Mouse (Mus musculus) natural killer cell, adult 2 months (primary cell): ENCODE data around the gene Rex1bd.

Experiments
- DNase-seq, 2 experiments: peaks; one replicate each; pipeline ENCODE4 v3.0.0; 2022; ENCODE audit warnings: low spot score in 2 of 2

Rex1bd gene

DNA sequence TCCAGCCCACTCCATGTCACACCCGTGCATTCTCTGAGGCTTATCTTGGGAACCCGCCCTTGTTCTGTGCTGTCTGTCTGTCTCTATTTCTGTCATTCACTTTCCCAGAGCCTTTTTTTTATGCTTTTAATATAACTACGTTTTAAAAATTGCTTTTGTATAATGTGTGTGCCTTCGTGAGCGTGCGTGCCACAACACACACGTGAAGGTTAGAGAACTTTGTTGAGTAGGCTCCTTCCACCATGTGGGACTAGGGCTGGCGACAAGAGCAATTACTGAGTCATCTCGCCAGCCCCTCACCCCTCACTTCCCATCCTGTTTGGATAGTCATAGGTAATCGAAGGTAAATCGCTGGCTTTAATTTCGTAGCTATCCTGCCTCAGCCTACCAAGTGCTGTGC is 4.0 kb downstream of the Rex1bd start:
- no peak for DNase-seq

- no peak for DNase-seq
Measured at GRCm38 (mm10) chr8:70501820-70502529, 4.6 kb downstream of the Rex1bd start.

DNA sequence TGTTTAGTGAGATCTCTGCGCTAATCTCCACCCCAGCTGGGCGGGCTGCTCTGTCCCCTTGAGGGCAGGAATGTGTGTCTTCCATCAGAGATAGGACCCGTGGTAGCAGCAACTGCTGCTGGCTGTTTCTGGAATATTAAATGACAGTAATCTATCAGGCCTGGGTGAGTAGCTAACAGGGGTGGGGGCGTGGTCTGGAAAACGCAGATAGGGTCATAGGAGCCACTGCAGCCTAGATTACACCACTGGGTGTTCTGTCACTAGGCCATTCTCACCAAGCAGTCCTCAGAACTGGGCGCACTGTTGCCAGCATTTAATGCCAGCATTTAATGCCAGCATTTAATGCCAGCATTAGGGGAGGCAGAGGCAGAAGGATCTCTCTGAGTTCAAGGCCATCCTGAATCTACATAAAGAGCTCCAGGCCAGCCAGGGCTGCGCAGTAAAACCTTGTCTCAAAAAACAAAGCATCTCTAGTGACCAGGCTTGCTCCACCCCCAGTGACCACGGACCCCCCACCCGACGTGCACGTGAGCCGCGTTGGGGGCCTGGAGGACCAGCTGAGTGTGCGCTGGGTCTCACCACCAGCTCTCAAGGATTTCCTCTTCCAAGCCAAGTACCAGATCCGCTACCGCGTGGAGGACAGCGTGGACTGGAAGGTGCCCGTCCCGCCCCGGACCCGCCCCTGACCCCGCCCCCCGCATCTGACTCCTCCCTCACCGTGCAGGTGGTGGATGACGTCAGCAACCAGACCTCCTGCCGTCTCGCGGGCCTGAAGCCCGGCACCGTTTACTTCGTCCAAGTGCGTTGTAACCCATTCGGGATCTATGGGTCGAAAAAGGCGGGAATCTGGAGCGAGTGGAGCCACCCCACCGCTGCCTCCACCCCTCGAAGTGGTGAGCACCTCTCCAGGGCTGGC is 5.9 kb downstream of the Rex1bd start:
- DNase-seq = peak in 1 of 2 experiments; percentile 58

DNA sequence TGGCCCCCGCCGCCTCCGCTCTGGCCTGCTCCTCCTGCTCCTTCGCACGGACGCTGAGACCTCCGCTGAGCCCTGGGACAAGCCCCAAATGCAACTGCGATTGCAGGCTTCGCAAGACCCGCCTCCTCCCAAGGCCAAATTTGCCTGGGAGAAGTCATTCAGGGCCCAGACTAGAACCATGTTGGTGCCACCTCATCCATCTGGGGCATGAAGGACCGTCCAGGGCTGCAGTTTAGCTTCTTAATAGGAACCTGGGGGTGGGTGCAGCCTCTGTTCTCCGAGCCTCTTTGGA is 10.8 kb downstream of the Rex1bd start:
- DNase-seq = no peak

- DNase-seq = no peak
Measured at GRCm38 (mm10) chr8:70495001-70495770, 11.4 kb downstream of the Rex1bd start.

GRCm38 (mm10) chr8:70494416-70494945 is 12.1 kb downstream of the Rex1bd start:
- peak; percentile 45 to 47 for DNase-seq

GRCm38 (mm10) chr8:70493692-70494415 is 12.7 kb downstream of the Rex1bd start:
- DNase-seq = no peak

- no peak for DNase-seq
Measured at GRCm38 (mm10) chr8:70492664-70493640, 13.6 kb downstream of the Rex1bd start, which contains the start of gene Crlf1. Crlf1 (plus strand) TSS chr8:70493158.

- no peak for DNase-seq
Measured at GRCm38 (mm10) chr8:70490880-70491495, 15.6 kb downstream of the Rex1bd start.

DNA sequence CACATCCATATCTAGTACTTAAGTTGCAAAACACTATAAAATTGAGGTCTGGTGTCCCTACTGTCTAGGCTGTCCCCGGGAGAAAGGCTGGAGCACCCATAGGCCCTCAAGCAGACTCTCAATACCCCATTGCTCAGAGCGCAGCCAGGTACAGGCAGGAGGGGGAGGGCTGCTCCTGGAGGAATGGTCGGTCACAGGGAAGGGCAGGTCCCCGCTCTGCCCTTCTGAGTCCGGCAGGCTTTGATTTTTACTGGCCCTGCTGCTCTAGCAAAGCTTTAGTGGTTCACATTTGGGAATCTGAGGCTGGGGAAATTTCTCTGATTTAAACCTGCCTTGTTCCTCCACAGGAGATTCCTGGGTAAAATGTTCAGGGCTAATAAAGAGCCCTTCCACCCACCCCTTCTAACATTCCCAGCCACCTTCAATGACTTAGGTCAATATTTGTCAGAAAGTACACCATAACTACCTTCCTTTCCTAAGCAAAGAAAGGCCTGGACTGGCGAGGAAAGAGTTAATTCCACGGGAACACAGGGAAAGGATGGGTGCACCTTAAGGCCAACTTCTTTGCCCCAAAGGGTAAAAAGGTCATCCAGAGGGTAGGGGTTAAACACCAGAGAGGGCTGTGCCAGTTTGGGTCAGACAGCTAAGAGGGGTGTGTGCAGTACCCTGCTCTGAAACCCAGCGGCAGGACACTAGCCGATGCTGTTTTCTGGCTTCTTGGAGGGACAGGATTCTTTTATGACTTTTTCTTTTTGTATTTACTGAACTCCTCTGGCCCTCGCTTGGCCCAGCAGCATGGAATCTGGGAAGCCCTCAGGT is 16.3 kb downstream of the Rex1bd start:
- DNase-seq = no peak

DNA sequence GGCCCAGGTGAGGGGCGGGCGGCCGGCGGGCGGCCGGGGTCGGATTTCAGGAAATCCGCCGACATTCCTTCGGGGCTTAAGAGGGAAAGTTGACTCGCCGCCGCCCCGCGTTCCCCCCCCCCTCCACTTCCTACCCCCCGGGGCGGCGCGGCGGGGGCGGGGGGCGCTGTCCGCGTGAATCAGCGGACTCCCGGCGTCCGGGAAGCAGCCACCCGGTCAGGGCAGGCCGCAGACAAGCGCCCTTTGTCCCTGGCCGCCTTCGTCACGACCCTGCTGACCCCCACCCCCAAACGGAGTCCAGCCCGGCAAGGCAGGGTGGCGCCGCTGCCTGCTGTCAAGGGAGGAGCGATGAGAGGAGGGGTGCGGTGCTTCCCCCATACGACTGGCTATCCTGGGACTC is 17.0 kb downstream of the Rex1bd start:
- DNase-seq = no peak

DNA sequence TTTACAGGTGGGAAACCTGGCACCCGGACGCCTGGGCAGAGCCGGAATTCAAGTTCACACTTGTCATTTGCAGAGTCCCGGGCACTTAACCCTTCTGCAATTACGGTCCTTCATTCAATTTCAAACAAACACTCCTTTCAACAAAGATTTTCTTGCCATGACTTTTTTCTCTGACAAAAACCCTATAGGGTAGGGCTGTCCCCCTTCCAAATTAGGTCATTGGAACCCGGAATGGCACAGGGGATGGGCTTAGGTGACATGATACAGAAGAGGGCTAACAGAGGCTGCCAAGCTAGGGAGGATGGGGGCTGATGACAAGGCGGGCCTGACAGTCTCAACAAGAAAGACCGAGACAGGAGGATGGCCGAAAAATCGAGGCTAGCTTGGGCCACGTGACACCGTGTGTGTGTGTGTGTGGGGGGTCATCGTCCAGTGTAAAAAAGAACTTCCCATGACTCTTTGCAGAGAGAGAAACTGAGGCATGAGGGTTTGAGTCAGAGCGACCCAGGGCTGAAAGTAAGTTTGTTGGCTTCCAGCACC is 17.6 kb downstream of the Rex1bd start:
- DNase-seq = no peak

- DNase-seq = peak; percentile 33 to 43
Measured at GRCm38 (mm10) chr8:70487993-70488796, 18.4 kb downstream of the Rex1bd start.

GRCm38 (mm10) chr8:70486941-70487520 is 19.5 kb downstream of the Rex1bd start, which contains the start of gene Tmem59l:
Tmem59l (minus strand) TSS chr8:70487358.
- DNase-seq = no peak

DNA sequence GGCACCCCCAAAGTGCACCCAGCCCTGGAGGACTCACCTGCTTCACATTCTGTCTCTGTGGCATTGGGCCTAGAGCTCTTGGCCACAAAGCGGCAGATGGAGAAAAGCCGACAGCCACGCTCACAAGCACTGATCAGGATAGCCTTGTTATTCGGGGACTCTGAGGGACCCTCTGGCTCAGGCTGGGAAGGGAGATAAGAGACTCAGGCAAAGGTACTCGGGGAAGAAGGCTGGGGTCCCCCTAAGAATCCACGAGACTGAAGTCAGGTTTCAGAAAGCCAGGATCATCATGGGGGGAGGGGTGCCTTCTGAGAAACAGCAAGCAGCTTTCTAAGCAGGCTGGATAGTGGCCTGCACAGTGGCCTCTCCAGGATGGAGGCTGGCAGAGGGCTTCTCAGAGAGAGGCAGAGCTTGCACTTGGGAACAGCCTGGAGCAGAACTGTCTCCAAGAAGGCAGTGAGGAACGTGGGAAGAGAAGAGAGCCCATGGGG is 20.3 kb downstream of the Rex1bd start:
- DNase-seq = no peak

DNA sequence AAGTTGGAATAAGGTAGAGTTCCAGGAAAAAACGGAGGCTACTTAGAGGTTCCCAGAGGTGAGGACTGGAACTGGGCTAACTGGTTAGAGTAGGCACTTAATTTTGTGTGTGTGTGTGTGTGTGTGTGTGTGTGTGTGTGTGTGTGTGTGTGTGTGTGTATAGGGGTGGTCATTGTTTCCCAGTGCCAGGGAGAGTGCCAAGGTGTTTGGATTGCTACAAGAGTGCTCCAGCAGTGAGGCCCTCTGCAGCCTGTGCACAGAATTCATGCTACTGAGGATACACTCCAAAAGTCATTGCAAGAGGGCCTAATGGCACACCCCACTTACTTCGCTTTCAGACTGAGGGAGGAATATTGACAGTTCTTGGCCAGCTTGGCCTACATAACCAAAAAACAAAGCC is 23.6 kb downstream of the Rex1bd start:
- no peak for DNase-seq

DNA sequence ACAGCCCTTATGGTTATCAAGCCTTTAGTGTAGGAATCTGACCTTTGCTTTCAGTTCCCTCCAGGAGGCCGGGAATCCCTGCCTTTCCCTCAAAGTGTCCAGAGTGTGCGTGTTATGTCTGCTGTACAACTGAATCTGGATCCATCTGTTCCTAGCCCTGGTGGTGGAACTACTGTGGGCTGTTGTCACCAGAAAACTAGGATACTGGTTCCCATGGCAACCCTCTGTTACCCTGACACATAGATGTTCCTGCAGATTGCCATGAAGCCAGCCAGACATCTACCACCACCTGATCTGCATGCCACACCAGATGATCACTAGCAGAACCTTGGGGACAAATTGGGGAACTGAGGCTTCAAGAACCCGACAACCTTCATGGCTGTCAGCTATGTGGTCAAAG is 24.6 kb downstream of the Rex1bd start:
- no peak for DNase-seq
